Mouse (Mus musculus) ES-E14 (cell line): Measurements from ENCODE around the gene Gpx7.

Source experiments
- CHD2 ChIP-seq: IDR thresholded peaks from 2 replicates; pipeline ENCODE4 v1.6.1; 2014; ENCODE audit warnings: mild to moderate bottlenecking, low read depth, low read length, inconsistent platforms
- HCFC1 ChIP-seq: IDR thresholded peaks from 2 replicates; pipeline ENCODE4 v1.6.1; 2012; ENCODE audit warnings: low read length, inconsistent platforms, borderline replicate concordance; ENCODE audit not compliant: insufficient read depth
- MAFK ChIP-seq: IDR thresholded peaks from 2 replicates; pipeline ENCODE4 v1.6.1; 2014; ENCODE audit warnings: mild to moderate bottlenecking, low read depth, low read length, inconsistent platforms; ENCODE audit not compliant: insufficient read depth
- ZC3H11A ChIP-seq: IDR thresholded peaks from 2 replicates; pipeline ENCODE4 v1.6.1; 2012; ENCODE audit warnings: low read depth, mild to moderate bottlenecking, inconsistent platforms, low read length, borderline replicate concordance
- ZNF384 ChIP-seq: IDR thresholded peaks from 2 replicates; pipeline ENCODE4 v1.6.1; 2012; ENCODE audit warnings: low read depth, low read length, inconsistent platforms

GRCm38 (mm10) chr4:108369254-108369653, 37.5 kb downstream of the Gpx7 start:
- TF ChIP-seq MAFK (no peak), ZC3H11A (no peak), CHD2 (no peak), ZNF384 (no peak), HCFC1 (no peak)
